In genomic region chr5:121925291-121925690, GRCm38 (mm10) we compare ENCODE assay signal across 15 mouse cellular contexts.
DNase-seq lines count a peak whose midpoint lies in the region; ATAC-seq lines count a peak whose summit lies in the region.
"Had no signal": no experiment of that assay in that cellular context is flagged by ENCODE, and none has a peak within 500 bp of the region (broad histone marks: within the 10 kb centered on the region; RNA-seq: fewer than 3 reads in every experiment).

No protein-coding gene starts in this region.

- H3K4me3 ChIP-seq in intestine, embryonic 15.5 days (replicated peaks) = no peak overlapping the region
- no peak overlapping the region for H3K4me3 ChIP-seq in intestine, embryonic 16.5 days (ENCODE audit: low read length)
- peak overlapping the region; percentile 41 for H3K4me3 ChIP-seq in forebrain, embryonic 10.5 days
- peak overlapping the region; percentile 14; the same call in 1 of the 2 replicates for H3K4me3 ChIP-seq in hindbrain, embryonic 16.5 days (ENCODE audit: low read length)
- H3K4me3 ChIP-seq in neural tube, embryonic 15.5 days (replicated peaks) = 0 out of 2 replicates have a peak overlapping the region, but pooled peaks have one; percentile 9
- H3K4me3 ChIP-seq in heart, embryonic 10.5 days = no peak overlapping the region
- H3K4me3 ChIP-seq: limb, embryonic 12.5 days had no signal

- no peak for DNase-seq in forebrain, embryonic 10.5 days (ENCODE audit: extremely low spot score, low spot score)
- DNase-seq in adrenal gland, adult (ENCODE audit: inconsistent age in 2 of 2, low spot score in 1 of 2) = no peak
- DNase-seq in heart, adult 9 months (ENCODE audit: low spot score in 2 of 2) = no peak
- DNase-seq in heart, embryonic 10.5 days (ENCODE audit: low spot score) = no peak
- DNase-seq: cerebellum, adult 2 months; gastrocnemius, postnatal 10 days; heart, postnatal 4 days; kidney, postnatal 36 days; lung, postnatal 10 days; thymus, postnatal 4 days had no signal

- H3K9ac ChIP-seq in intestine, embryonic 15.5 days = no peak overlapping the region
- H3K9ac ChIP-seq in intestine, embryonic 16.5 days (ENCODE audit: low read depth, low read length) = no peak overlapping the region
- H3K9ac ChIP-seq in hindbrain, embryonic 16.5 days (ENCODE audit: low read depth, low read length) = peak overlapping the region; percentile 9; the same call in 1 of the 2 replicates
- H3K9ac ChIP-seq in neural tube, embryonic 15.5 days (replicated peaks) = no peak overlapping the region
- H3K9ac ChIP-seq: limb, embryonic 12.5 days had no signal

- WGBS in intestine, embryonic 15.5 days = 24% methylated on average over 23 of the region's 23 CpGs
- 31% methylated on average over 23 of the region's 23 CpGs for WGBS in intestine, embryonic 16.5 days
- 19% methylated on average over 23 of the region's 23 CpGs for WGBS in forebrain, embryonic 10.5 days
- WGBS in hindbrain, embryonic 16.5 days = 7% methylated on average over 23 of the region's 23 CpGs
- WGBS in neural tube, embryonic 15.5 days = 7% methylated on average over 23 of the region's 23 CpGs
- 36% methylated on average over 23 of the region's 23 CpGs for WGBS in heart, embryonic 10.5 days

- H3K36me3 ChIP-seq in intestine, embryonic 15.5 days = no peaks in the 10 kb centered on the region
- H3K36me3 ChIP-seq in intestine, embryonic 16.5 days (ENCODE audit: control insufficient read depth, insufficient read depth, low read length) = no peaks in the 10 kb centered on the region
- no peaks in the 10 kb centered on the region for H3K36me3 ChIP-seq in forebrain, embryonic 10.5 days (replicated peaks)
- H3K36me3 ChIP-seq in hindbrain, embryonic 16.5 days (ENCODE audit: control insufficient read depth, insufficient read depth, low read length) = no peaks in the 10 kb centered on the region
- H3K36me3 ChIP-seq in neural tube, embryonic 15.5 days = no peaks in the 10 kb centered on the region
- H3K36me3 ChIP-seq in heart, embryonic 10.5 days = no peaks in the 10 kb centered on the region
- H3K36me3 ChIP-seq: limb, embryonic 12.5 days had no signal

- 0 out of 2 replicates have a peak overlapping the region, but pooled peaks have one; percentile 14 for H3K4me2 ChIP-seq in intestine, embryonic 15.5 days (replicated peaks)
- H3K4me2 ChIP-seq in intestine, embryonic 16.5 days (ENCODE audit: low read depth, low read length) = no peak overlapping the region
- H3K4me2 ChIP-seq in hindbrain, embryonic 16.5 days (ENCODE audit: low read length) = peak overlapping the region; percentile 46
- H3K4me2 ChIP-seq in neural tube, embryonic 15.5 days = peak overlapping the region; percentile 49
- H3K4me2 ChIP-seq: limb, embryonic 12.5 days had no signal

- peaks cover 15% of the 10 kb centered on the region for H3K4me1 ChIP-seq in intestine, embryonic 15.5 days (replicated peaks)
- peaks cover 12% of the 10 kb centered on the region; the same call in 1 of the 2 replicates for H3K4me1 ChIP-seq in intestine, embryonic 16.5 days (ENCODE audit: control insufficient read depth, insufficient read depth, low read length)
- H3K4me1 ChIP-seq in forebrain, embryonic 10.5 days = peaks cover 61% of the 10 kb centered on the region
- H3K4me1 ChIP-seq in hindbrain, embryonic 16.5 days (ENCODE audit: control insufficient read depth, insufficient read depth, low read depth, low read length) = peaks cover 31% of the 10 kb centered on the region
- H3K4me1 ChIP-seq in neural tube, embryonic 15.5 days = peaks cover 52% of the 10 kb centered on the region
- H3K4me1 ChIP-seq in heart, embryonic 10.5 days = peaks cover 33% of the 10 kb centered on the region

- no peak overlapping the region for H3K27ac ChIP-seq in intestine, embryonic 15.5 days
- no peak overlapping the region for H3K27ac ChIP-seq in intestine, embryonic 16.5 days (ENCODE audit: low read length)
- H3K27ac ChIP-seq in forebrain, embryonic 10.5 days = no peak overlapping the region
- peak overlapping the region; percentile 45; the same call in 1 of the 2 replicates for H3K27ac ChIP-seq in hindbrain, embryonic 16.5 days (ENCODE audit: low read depth, low read length)
- H3K27ac ChIP-seq in neural tube, embryonic 15.5 days (replicated peaks) = peak overlapping the region; percentile 66; the same call in 1 of the 2 replicates
- no peak overlapping the region for H3K27ac ChIP-seq in heart, embryonic 10.5 days
- H3K27ac ChIP-seq: limb, embryonic 12.5 days had no signal

- peaks cover 6% of the 10 kb centered on the region; the same call in 1 of the 2 replicates for H3K27me3 ChIP-seq in intestine, embryonic 15.5 days (replicated peaks)
- peaks cover 12% of the 10 kb centered on the region; the same call in 1 of the 2 replicates for H3K27me3 ChIP-seq in intestine, embryonic 16.5 days (replicated peaks; ENCODE audit: control insufficient read depth, insufficient read depth, low read length)
- H3K27me3 ChIP-seq in forebrain, embryonic 10.5 days (ENCODE audit: poor library complexity, severe bottlenecking) = peaks cover 64% of the 10 kb centered on the region
- no peaks in the 10 kb centered on the region for H3K27me3 ChIP-seq in hindbrain, embryonic 16.5 days (replicated peaks; ENCODE audit: control insufficient read depth, insufficient read depth, low read length)
- peaks cover 15% of the 10 kb centered on the region; the same call in 1 of the 2 replicates for H3K27me3 ChIP-seq in neural tube, embryonic 15.5 days (replicated peaks)
- H3K27me3 ChIP-seq in heart, embryonic 10.5 days (ENCODE audit: insufficient read depth, poor library complexity, severe bottlenecking) = peaks cover 61% of the 10 kb centered on the region

- no peaks in the 10 kb centered on the region for H3K9me3 ChIP-seq in intestine, embryonic 15.5 days
- H3K9me3 ChIP-seq in intestine, embryonic 16.5 days (ENCODE audit: control insufficient read depth, low read length) = no peaks in the 10 kb centered on the region
- no peaks in the 10 kb centered on the region for H3K9me3 ChIP-seq in forebrain, embryonic 10.5 days
- H3K9me3 ChIP-seq in hindbrain, embryonic 16.5 days (ENCODE audit: control insufficient read depth, low read length) = no peaks in the 10 kb centered on the region
- no peaks in the 10 kb centered on the region for H3K9me3 ChIP-seq in neural tube, embryonic 15.5 days (replicated peaks)
- H3K9me3 ChIP-seq in heart, embryonic 10.5 days = no peaks in the 10 kb centered on the region
- H3K9me3 ChIP-seq: limb, embryonic 12.5 days had no signal

- ATAC-seq in intestine, embryonic 15.5 days = no peak
- ATAC-seq in intestine, embryonic 16.5 days = no peak
- ATAC-seq in hindbrain, embryonic 16.5 days = no peak
- no peak for ATAC-seq in neural tube, embryonic 15.5 days (ENCODE audit: low FRiP score)

Comparison
In these comparisons a context has a peak if more than half of its experiments do, and no peak if none do; other contexts are left out.
1. H3K27ac ChIP-seq: peak in hindbrain, embryonic 16.5 days (single experiment) and neural tube, embryonic 15.5 days (single experiment); none in intestine, embryonic 15.5 days (single experiment), intestine, embryonic 16.5 days (single experiment), forebrain, embryonic 10.5 days (single experiment) and heart, embryonic 10.5 days (single experiment).
2. H3K4me3 ChIP-seq: peak in forebrain, embryonic 10.5 days (single experiment), hindbrain, embryonic 16.5 days (single experiment) and neural tube, embryonic 15.5 days (single experiment); none in intestine, embryonic 15.5 days (single experiment), intestine, embryonic 16.5 days (single experiment) and heart, embryonic 10.5 days (single experiment).